Mouse (Mus musculus) adrenal gland (tissue): Measurements from ENCODE around the gene Nedd9.
"Not testable (repeated sequence)": the region's sequence is repeated elsewhere in the genome, so short reads cannot be mapped to it uniquely, and the experiment has no call there.

Experiments used
- intact Hi-C: fragments of 180-260 bp; cut with DNase I; formaldehyde crosslinking; loops from one replicate; pipeline ENCODE4 v1.15.1; 2025

Gene Nedd9

GRCm38 (mm10) chr13:41377011-41377431 is 110.1 kb downstream of the Nedd9 start:
- intact Hi-C loops = no loop called here

GRCm38 (mm10) chr13:41376111-41376510 is 111.1 kb downstream of the Nedd9 start:
- intact Hi-C loops = no loop called here

GRCm38 (mm10) chr13:41375696-41376095 is 111.5 kb downstream of the Nedd9 start:
- intact Hi-C loops = no loop called here

- intact Hi-C loops = no loop called here
Measured at GRCm38 (mm10) chr13:41374886-41375285, 112.3 kb downstream of the Nedd9 start.

- intact Hi-C loops = no loop called here
Measured at GRCm38 (mm10) chr13:41372555-41373460, 114.4 kb downstream of the Nedd9 start.

GRCm38 (mm10) chr13:41371547-41371946 is 115.6 kb downstream of the Nedd9 start:
- intact Hi-C loops = no loop called here

GRCm38 (mm10) chr13:41368612-41369011 is 118.5 kb downstream of the Nedd9 start:
- intact Hi-C loops = no loop called here

GRCm38 (mm10) chr13:41367176-41367611 is 120.0 kb downstream of the Nedd9 start:
- intact Hi-C loops = no loop called here

- intact Hi-C loops = not testable (repeated sequence)
Measured at GRCm38 (mm10) chr13:41366609-41367008, 120.6 kb downstream of the Nedd9 start.

- intact Hi-C loops = loop anchor here (5.0 kb wide), 1 partner anchor 37 kb away; no protein-coding TSS in a partner anchor
Measured at GRCm38 (mm10) chr13:41364273-41364672, 122.9 kb downstream of the Nedd9 start.

- intact Hi-C loops = loop anchor here (5.0 kb wide), 1 partner anchor 36 kb away; no protein-coding TSS in a partner anchor
Measured at GRCm38 (mm10) chr13:41362909-41363308, 124.3 kb downstream of the Nedd9 start.

- intact Hi-C loops = loop anchor here (5.0 kb wide), 1 partner anchor 33 kb away; no protein-coding TSS in a partner anchor
Measured at GRCm38 (mm10) chr13:41360272-41360815, 126.8 kb downstream of the Nedd9 start.

GRCm38 (mm10) chr13:41359330-41360215 is 127.6 kb downstream of the Nedd9 start:
- intact Hi-C loops = loop anchor here (5.0 kb wide), 2 partner anchors 32 to 52 kb away; no protein-coding TSS in a partner anchor

- intact Hi-C loops = loop anchor here (5.0 kb wide), 1 partner anchor 51 kb away; no protein-coding TSS in a partner anchor
Measured at GRCm38 (mm10) chr13:41358480-41359180, 128.5 kb downstream of the Nedd9 start.

- intact Hi-C loops = loop anchor here (5.0 kb wide), 1 partner anchor 51 kb away; no protein-coding TSS in a partner anchor
Measured at GRCm38 (mm10) chr13:41358009-41358408, 129.2 kb downstream of the Nedd9 start.

- intact Hi-C loops = loop anchor here (5.0 kb wide), 1 partner anchor 50 kb away; no protein-coding TSS in a partner anchor
Measured at GRCm38 (mm10) chr13:41357586-41357985, 129.6 kb downstream of the Nedd9 start.

GRCm38 (mm10) chr13:41357161-41357560 is 130.0 kb downstream of the Nedd9 start:
- intact Hi-C loops = loop anchor here (5.0 kb wide), 1 partner anchor 50 kb away; no protein-coding TSS in a partner anchor

GRCm38 (mm10) chr13:41355552-41355951 is 131.6 kb downstream of the Nedd9 start:
- intact Hi-C loops = loop anchor here (5.0 kb wide), 1 partner anchor 48 kb away; no protein-coding TSS in a partner anchor

GRCm38 (mm10) chr13:41354591-41354990 is 132.6 kb downstream of the Nedd9 start:
- intact Hi-C loops = no loop called here

- intact Hi-C loops = no loop called here
Measured at GRCm38 (mm10) chr13:41353676-41354075, 133.5 kb downstream of the Nedd9 start.
